Mouse (Mus musculus): ENCODE data around the gene Gm17359. TPM values are rescaled to one million over a fixed set of nuclear protein-coding genes. Genes with fewer than 3 reads are reported as not detected.
A peak's percentile ranks its signal among the peaks of the same experiment; 100 is the strongest.

The Gm17359 gene
- polyA plus RNA-seq, 1 experiment from 2014 or later: not detected

- Histone ChIP-seq H3K4me2 (ENCODE audit: low read length) (peak overlapping the region; percentile 38), H3K27me3 (ENCODE audit: control insufficient read depth, insufficient read depth, low read length) (no peaks in the 10 kb centered on the region), H3K27ac (replicated peaks in 1 of 2; ENCODE audit: control insufficient read depth in 1 of 2, insufficient read depth in 1 of 2, low read depth in 2 of 2, low read length in 2 of 2) (no peak overlapping the region), H3K4me1 (ENCODE audit: control insufficient read depth in 2 of 2, insufficient read depth in 2 of 2, low read length in 2 of 2) (peaks cover 5% of the 10 kb centered on the region in 2 experiments; a peak in 2 of 4 replicates), H3K36me3 (ENCODE audit: control insufficient read depth, insufficient read depth, low read length) (no peaks in the 10 kb centered on the region), H3K4me3 (ENCODE audit: control insufficient read depth in 1 of 2, insufficient read depth in 1 of 2, low read depth in 1 of 2, low read length in 2 of 2) (no peak overlapping the region), H3K9me3 (ENCODE audit: control insufficient read depth, low read length) (no peaks in the 10 kb centered on the region), H3K9ac (ENCODE audit: low read length) (no peak overlapping the region)
- no peak for ATAC-seq (ENCODE audit: insufficient number of reproducible peaks, insufficient read depth, low FRiP score, low read depth)
- 44% methylated on average over 10 of the region's 10 CpGs for WGBS
These were observed 11.5 kb upstream of the Gm17359 start for GRCm38 (mm10) chr3:79324697-79325526.

GRCm38 (mm10) chr3:79329691-79330315 lies 6.7 kb upstream of the Gm17359 start:
- H3K4me2 ChIP-seq (ENCODE audit: low read length): no peak overlapping the region
- WGBS: 40% methylated on average over 8 of the region's 8 CpGs

GRCm38 (mm10) chr3:79333051-79333450 lies 3.4 kb upstream of the Gm17359 start:
- no peak overlapping the region for H3K4me2 ChIP-seq (ENCODE audit: low read length)
- H3K36me3 ChIP-seq (ENCODE audit: control insufficient read depth, insufficient read depth, low read length): no peaks in the 10 kb centered on the region
- H3K9ac ChIP-seq (ENCODE audit: low read length): no peak overlapping the region
- no peaks in the 10 kb centered on the region for H3K4me1 ChIP-seq (ENCODE audit: control insufficient read depth in 2 of 2, insufficient read depth in 2 of 2, low read length in 2 of 2)
- no peaks in the 10 kb centered on the region for H3K27me3 ChIP-seq (ENCODE audit: control insufficient read depth, insufficient read depth, low read length)
- H3K27ac ChIP-seq (replicated peaks in 1 of 2; ENCODE audit: control insufficient read depth in 1 of 2, insufficient read depth in 1 of 2, low read depth in 2 of 2, low read length in 2 of 2): no peak overlapping the region
- H3K4me3 ChIP-seq (ENCODE audit: control insufficient read depth in 1 of 2, insufficient read depth in 1 of 2, low read depth in 1 of 2, low read length in 2 of 2): no peak overlapping the region
- ATAC-seq (ENCODE audit: insufficient number of reproducible peaks, insufficient read depth, low FRiP score, low read depth): no peak
- H3K9me3 ChIP-seq (ENCODE audit: control insufficient read depth, low read length): no peaks in the 10 kb centered on the region
- WGBS: 73% methylated on average over 7 of the region's 7 CpGs

More at GRCm38 (mm10) chr3:79329691-79330315, 6.7 kb upstream of the Gm17359 start:
- Histone ChIP-seq H3K4me1 (ENCODE audit: control insufficient read depth in 2 of 2, insufficient read depth in 2 of 2, low read length in 2 of 2) (peaks cover 2% of the 10 kb centered on the region in 2 experiments; a peak in 1 of 4 replicates), H3K9ac (ENCODE audit: low read length) (no peak overlapping the region), H3K27me3 (ENCODE audit: control insufficient read depth, insufficient read depth, low read length) (no peaks in the 10 kb centered on the region), H3K36me3 (ENCODE audit: control insufficient read depth, insufficient read depth, low read length) (no peaks in the 10 kb centered on the region), H3K27ac (replicated peaks in 1 of 2; ENCODE audit: control insufficient read depth in 1 of 2, insufficient read depth in 1 of 2, low read depth in 2 of 2, low read length in 2 of 2) (no peak overlapping the region), H3K9me3 (ENCODE audit: control insufficient read depth, low read length) (no peaks in the 10 kb centered on the region), H3K4me3 (ENCODE audit: control insufficient read depth in 1 of 2, insufficient read depth in 1 of 2, low read depth in 1 of 2, low read length in 2 of 2) (no peak overlapping the region)
- ATAC-seq (ENCODE audit: insufficient number of reproducible peaks, insufficient read depth, low FRiP score, low read depth): no peak

- H3K27me3 ChIP-seq (ENCODE audit: control insufficient read depth, insufficient read depth, low read length): no peaks in the 10 kb centered on the region
- ATAC-seq (ENCODE audit: insufficient number of reproducible peaks, insufficient read depth, low FRiP score, low read depth): no peak
- H3K27ac ChIP-seq (replicated peaks in 1 of 2; ENCODE audit: control insufficient read depth in 1 of 2, insufficient read depth in 1 of 2, low read depth in 2 of 2, low read length in 2 of 2): no peak overlapping the region
- no peak overlapping the region for H3K9ac ChIP-seq (ENCODE audit: low read length)
- no peaks in the 10 kb centered on the region for H3K9me3 ChIP-seq (ENCODE audit: control insufficient read depth, low read length)
- no peaks in the 10 kb centered on the region for H3K4me1 ChIP-seq (ENCODE audit: control insufficient read depth in 2 of 2, insufficient read depth in 2 of 2, low read length in 2 of 2)
- H3K36me3 ChIP-seq (ENCODE audit: control insufficient read depth, insufficient read depth, low read length): no peaks in the 10 kb centered on the region
- no peak overlapping the region for H3K4me2 ChIP-seq (ENCODE audit: low read length)
- H3K4me3 ChIP-seq (ENCODE audit: control insufficient read depth in 1 of 2, insufficient read depth in 1 of 2, low read depth in 1 of 2, low read length in 2 of 2): no peak overlapping the region
- 50% methylated on average over 8 of the region's 8 CpGs for WGBS
These were observed 2.7 kb upstream of the Gm17359 start for GRCm38 (mm10) chr3:79333643-79334200.

GRCm38 (mm10) chr3:79340737-79341136 lies 4.3 kb downstream of the Gm17359 start:
- WGBS: 33% methylated on average over 3 of the region's 3 CpGs

GRCm38 (mm10) chr3:79342961-79343735 lies 6.7 kb downstream of the Gm17359 start:
- Histone ChIP-seq H3K4me2 (ENCODE audit: low read length) (no peak overlapping the region), H3K4me1 (ENCODE audit: control insufficient read depth in 2 of 2, insufficient read depth in 2 of 2, low read length in 2 of 2) (peaks cover 0 to 5% of the 10 kb centered on the region in 2 experiments; a peak in 1 of 4 replicates)

More at GRCm38 (mm10) chr3:79340737-79341136, 4.3 kb downstream of the Gm17359 start:
- Histone ChIP-seq H3K27me3 (ENCODE audit: control insufficient read depth, insufficient read depth, low read length) (no peaks in the 10 kb centered on the region), H3K4me1 (ENCODE audit: control insufficient read depth in 2 of 2, insufficient read depth in 2 of 2, low read length in 2 of 2) (peaks cover 0 to 5% of the 10 kb centered on the region in 2 experiments; a peak in 1 of 4 replicates), H3K4me2 (ENCODE audit: low read length) (no peak overlapping the region), H3K4me3 (ENCODE audit: control insufficient read depth in 1 of 2, insufficient read depth in 1 of 2, low read depth in 1 of 2, low read length in 2 of 2) (no peak overlapping the region), H3K36me3 (ENCODE audit: control insufficient read depth, insufficient read depth, low read length) (no peaks in the 10 kb centered on the region), H3K9me3 (ENCODE audit: control insufficient read depth, low read length) (no peaks in the 10 kb centered on the region), H3K9ac (ENCODE audit: low read length) (no peak overlapping the region), H3K27ac (replicated peaks in 1 of 2; ENCODE audit: control insufficient read depth in 1 of 2, insufficient read depth in 1 of 2, low read depth in 2 of 2, low read length in 2 of 2) (no peak overlapping the region)
- no peak for ATAC-seq (ENCODE audit: insufficient number of reproducible peaks, insufficient read depth, low FRiP score, low read depth)

GRCm38 (mm10) chr3:79349311-79349710 lies 12.8 kb downstream of the Gm17359 start:
- ATAC-seq (ENCODE audit: insufficient number of reproducible peaks, insufficient read depth, low FRiP score, low read depth): no peak
- Histone ChIP-seq H3K4me2 (ENCODE audit: low read length) (no peak overlapping the region), H3K9me3 (ENCODE audit: control insufficient read depth, low read length) (no peaks in the 10 kb centered on the region), H3K27ac (replicated peaks in 1 of 2; ENCODE audit: control insufficient read depth in 1 of 2, insufficient read depth in 1 of 2, low read depth in 2 of 2, low read length in 2 of 2) (no peak overlapping the region), H3K27me3 (ENCODE audit: control insufficient read depth, insufficient read depth, low read length) (no peaks in the 10 kb centered on the region), H3K36me3 (ENCODE audit: control insufficient read depth, insufficient read depth, low read length) (no peaks in the 10 kb centered on the region), H3K4me1 (ENCODE audit: control insufficient read depth in 2 of 2, insufficient read depth in 2 of 2, low read length in 2 of 2) (no peaks in the 10 kb centered on the region), H3K9ac (ENCODE audit: low read length) (no peak overlapping the region), H3K4me3 (ENCODE audit: control insufficient read depth in 1 of 2, insufficient read depth in 1 of 2, low read depth in 1 of 2, low read length in 2 of 2) (no peak overlapping the region)
- 59% methylated on average over 1 of the region's 1 CpGs for WGBS

More at GRCm38 (mm10) chr3:79342961-79343735, 6.7 kb downstream of the Gm17359 start:
- H3K27ac ChIP-seq (replicated peaks in 1 of 2; ENCODE audit: control insufficient read depth in 1 of 2, insufficient read depth in 1 of 2, low read depth in 2 of 2, low read length in 2 of 2): no peak overlapping the region
- H3K27me3 ChIP-seq (ENCODE audit: control insufficient read depth, insufficient read depth, low read length): no peaks in the 10 kb centered on the region
- H3K9me3 ChIP-seq (ENCODE audit: control insufficient read depth, low read length): no peaks in the 10 kb centered on the region
- WGBS: 44% methylated on average over 17 of the region's 17 CpGs
- ATAC-seq (ENCODE audit: insufficient number of reproducible peaks, insufficient read depth, low FRiP score, low read depth): no peak
- H3K4me3 ChIP-seq (ENCODE audit: control insufficient read depth in 1 of 2, insufficient read depth in 1 of 2, low read depth in 1 of 2, low read length in 2 of 2): no peak overlapping the region
- H3K36me3 ChIP-seq (ENCODE audit: control insufficient read depth, insufficient read depth, low read length): no peaks in the 10 kb centered on the region
- H3K9ac ChIP-seq (ENCODE audit: low read length): no peak overlapping the region

Measured in heart, embryonic 14.5 days (tissue).